Mouse (Mus musculus): ENCODE data around the gene Erc1. TPM values are rescaled to one million over a fixed set of nuclear protein-coding genes. Genes with fewer than 3 reads are reported as not detected.
"Not testable (repeated sequence)": the region's sequence is repeated elsewhere in the genome, so short reads cannot be mapped to it uniquely, and the experiment has no call there.

The Erc1 gene
- polyA plus RNA-seq, 1 experiment from 2014 or later: 20.0 TPM

DNA sequence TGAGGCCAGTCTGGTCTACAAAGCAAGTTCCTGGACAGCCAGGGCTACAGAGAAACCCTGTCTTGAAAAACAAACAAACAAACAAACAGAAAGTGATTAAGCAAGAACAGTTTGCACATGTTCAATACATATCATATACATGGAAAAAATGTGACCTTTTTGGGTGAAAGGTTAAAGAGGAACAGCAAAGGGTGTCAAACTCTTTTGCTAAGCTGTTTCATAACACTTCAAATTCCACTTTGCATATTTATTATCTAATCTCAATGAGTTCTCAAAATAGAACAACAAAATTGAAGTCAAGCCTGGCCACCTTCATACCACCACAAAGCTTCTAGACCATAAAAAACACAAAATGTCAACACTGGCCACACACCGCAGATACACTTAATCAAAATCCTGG is 19.8 kb downstream of the Erc1 start:
- no peak overlapping the region for H3K4me2 ChIP-seq (ENCODE audit: low read length)
- H3K9ac ChIP-seq (ENCODE audit: low read length): no peak overlapping the region
- H3K4me1 ChIP-seq (ENCODE audit: control insufficient read depth in 2 of 2, insufficient read depth in 2 of 2, low read length in 2 of 2): peaks cover 0 to 16% of the 10 kb centered on the region in 2 experiments; a peak in 3 of 4 replicates
- H3K36me3 ChIP-seq (ENCODE audit: control insufficient read depth, insufficient read depth, low read length): peaks cover 19% of the 10 kb centered on the region
- H3K27ac ChIP-seq (replicated peaks in 1 of 2; ENCODE audit: control insufficient read depth in 1 of 2, insufficient read depth in 1 of 2, low read depth in 2 of 2, low read length in 2 of 2): no peak overlapping the region
- WGBS: 45% methylated on average over 1 of the region's 1 CpGs
- no peaks in the 10 kb centered on the region for H3K9me3 ChIP-seq (ENCODE audit: control insufficient read depth, low read length)
- no peak overlapping the region for H3K4me3 ChIP-seq (ENCODE audit: control insufficient read depth in 1 of 2, insufficient read depth in 1 of 2, low read depth in 1 of 2, low read length in 2 of 2)
- H3K27me3 ChIP-seq (ENCODE audit: control insufficient read depth, insufficient read depth, low read length): no peaks in the 10 kb centered on the region
- no peak for ATAC-seq (ENCODE audit: insufficient number of reproducible peaks, insufficient read depth, low FRiP score, low read depth)

DNA sequence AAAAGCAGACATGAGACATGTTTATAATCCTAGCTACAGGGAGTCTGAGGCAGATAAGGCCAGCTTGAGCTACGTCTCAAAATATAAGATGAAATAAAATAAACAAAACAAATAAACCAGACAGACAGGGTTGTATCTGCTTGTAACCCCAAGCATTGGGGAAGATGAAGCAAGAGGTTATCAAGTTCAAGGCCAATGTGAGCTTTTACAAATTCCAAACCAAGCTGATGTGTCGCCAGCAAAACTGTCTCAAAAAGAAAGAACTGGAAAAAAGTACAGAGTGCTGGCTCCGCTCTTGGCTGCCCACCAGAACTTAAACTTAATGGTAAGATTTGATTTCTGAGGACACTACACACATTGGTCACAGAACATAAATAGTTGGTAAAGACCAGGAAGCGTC is 21.3 kb downstream of the Erc1 start:
- Histone ChIP-seq H3K36me3 (ENCODE audit: control insufficient read depth, insufficient read depth, low read length) (peaks cover 24% of the 10 kb centered on the region), H3K4me1 (ENCODE audit: control insufficient read depth in 2 of 2, insufficient read depth in 2 of 2, low read length in 2 of 2) (peaks cover 0 to 16% of the 10 kb centered on the region in 2 experiments; a peak in 3 of 4 replicates), H3K9ac (ENCODE audit: low read length) (no peak overlapping the region), H3K27ac (replicated peaks in 1 of 2; ENCODE audit: control insufficient read depth in 1 of 2, insufficient read depth in 1 of 2, low read depth in 2 of 2, low read length in 2 of 2) (no peak overlapping the region), H3K4me2 (ENCODE audit: low read length) (no peak overlapping the region), H3K27me3 (ENCODE audit: control insufficient read depth, insufficient read depth, low read length) (no peaks in the 10 kb centered on the region), H3K4me3 (ENCODE audit: control insufficient read depth in 1 of 2, insufficient read depth in 1 of 2, low read depth in 1 of 2, low read length in 2 of 2) (no peak overlapping the region), H3K9me3 (ENCODE audit: control insufficient read depth, low read length) (no peaks in the 10 kb centered on the region)
- ATAC-seq (ENCODE audit: insufficient number of reproducible peaks, insufficient read depth, low FRiP score, low read depth): no peak
- WGBS: 82% methylated on average over 4 of the region's 4 CpGs

DNA sequence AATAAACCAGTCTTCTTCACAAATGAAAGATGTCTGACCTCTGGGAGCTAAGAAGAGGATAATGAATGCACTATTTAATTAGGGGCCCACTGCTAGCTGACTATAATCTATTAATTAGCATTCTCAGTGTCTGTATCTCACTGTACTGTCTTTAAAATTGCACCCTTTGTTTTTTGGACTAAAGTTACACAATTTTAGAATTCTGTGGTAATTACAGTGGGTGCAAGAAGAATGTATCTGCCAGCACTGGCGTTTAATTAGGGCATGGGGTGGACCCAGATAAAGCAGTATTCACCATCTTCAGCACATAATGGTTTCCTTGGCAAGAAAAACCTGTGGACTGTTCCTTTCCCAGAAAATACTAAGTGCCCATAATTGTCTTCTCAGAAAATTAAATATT is 25.8 kb downstream of the Erc1 start:
- H3K4me3 ChIP-seq (ENCODE audit: control insufficient read depth in 1 of 2, insufficient read depth in 1 of 2, low read depth in 1 of 2, low read length in 2 of 2): no peak overlapping the region
- H3K27me3 ChIP-seq (ENCODE audit: control insufficient read depth, insufficient read depth, low read length): no peaks in the 10 kb centered on the region
- H3K36me3 ChIP-seq (ENCODE audit: control insufficient read depth, insufficient read depth, low read length): peaks cover 29% of the 10 kb centered on the region
- H3K4me2 ChIP-seq (ENCODE audit: low read length): no peak overlapping the region
- no peak overlapping the region for H3K9ac ChIP-seq (ENCODE audit: low read length)
- ATAC-seq (ENCODE audit: insufficient number of reproducible peaks, insufficient read depth, low FRiP score, low read depth): no peak
- H3K27ac ChIP-seq (replicated peaks in 1 of 2; ENCODE audit: control insufficient read depth in 1 of 2, insufficient read depth in 1 of 2, low read depth in 2 of 2, low read length in 2 of 2): no peak overlapping the region
- H3K4me1 ChIP-seq (ENCODE audit: control insufficient read depth in 2 of 2, insufficient read depth in 2 of 2, low read length in 2 of 2): peaks cover 0 to 5% of the 10 kb centered on the region in 2 experiments; a peak in 2 of 4 replicates
- WGBS: 89% methylated on average over 1 of the region's 1 CpGs
- 0 out of 2 replicates have a peak, but pooled peaks cover 3% of the 10 kb centered on the region for H3K9me3 ChIP-seq (ENCODE audit: control insufficient read depth, low read length)

GRCm38 (mm10) chr6:119821158-119821557 is 26.8 kb downstream of the Erc1 start:
- WGBS: 95% methylated on average over 1 of the region's 1 CpGs
- ATAC-seq (ENCODE audit: insufficient number of reproducible peaks, insufficient read depth, low FRiP score, low read depth): no peak
- H3K9me3 ChIP-seq (ENCODE audit: control insufficient read depth, low read length): 0 out of 2 replicates have a peak, but pooled peaks cover 3% of the 10 kb centered on the region
- H3K9ac ChIP-seq (ENCODE audit: low read length): no peak overlapping the region
- H3K27me3 ChIP-seq (ENCODE audit: control insufficient read depth, insufficient read depth, low read length): no peaks in the 10 kb centered on the region
- no peak overlapping the region for H3K4me2 ChIP-seq (ENCODE audit: low read length)
- H3K36me3 ChIP-seq (ENCODE audit: control insufficient read depth, insufficient read depth, low read length): peaks cover 29% of the 10 kb centered on the region
- no peak overlapping the region for H3K27ac ChIP-seq (replicated peaks in 1 of 2; ENCODE audit: control insufficient read depth in 1 of 2, insufficient read depth in 1 of 2, low read depth in 2 of 2, low read length in 2 of 2)
- H3K4me1 ChIP-seq (ENCODE audit: control insufficient read depth in 2 of 2, insufficient read depth in 2 of 2, low read length in 2 of 2): no peaks in the 10 kb centered on the region
- no peak overlapping the region for H3K4me3 ChIP-seq (ENCODE audit: control insufficient read depth in 1 of 2, insufficient read depth in 1 of 2, low read depth in 1 of 2, low read length in 2 of 2)

- H3K27me3 ChIP-seq (ENCODE audit: control insufficient read depth, insufficient read depth, low read length): no peaks in the 10 kb centered on the region
- H3K4me2 ChIP-seq (ENCODE audit: low read length): no peak overlapping the region
- no peak for ATAC-seq (ENCODE audit: insufficient number of reproducible peaks, insufficient read depth, low FRiP score, low read depth)
- WGBS: 92% methylated on average over 4 of the region's 4 CpGs
- no peak overlapping the region for H3K27ac ChIP-seq (replicated peaks in 1 of 2; ENCODE audit: control insufficient read depth in 1 of 2, insufficient read depth in 1 of 2, low read depth in 2 of 2, low read length in 2 of 2)
- no peak overlapping the region for H3K4me3 ChIP-seq (ENCODE audit: control insufficient read depth in 1 of 2, insufficient read depth in 1 of 2, low read depth in 1 of 2, low read length in 2 of 2)
- H3K9ac ChIP-seq (ENCODE audit: low read length): no peak overlapping the region
- no peaks in the 10 kb centered on the region for H3K4me1 ChIP-seq (ENCODE audit: control insufficient read depth in 2 of 2, insufficient read depth in 2 of 2, low read length in 2 of 2)
- H3K36me3 ChIP-seq (ENCODE audit: control insufficient read depth, insufficient read depth, low read length): peaks cover 14% of the 10 kb centered on the region
- H3K9me3 ChIP-seq (ENCODE audit: control insufficient read depth, low read length): 0 out of 2 replicates have a peak, but pooled peaks cover 3% of the 10 kb centered on the region
These were observed 29.4 kb downstream of the Erc1 start for GRCm38 (mm10) chr6:119818541-119818940.

DNA sequence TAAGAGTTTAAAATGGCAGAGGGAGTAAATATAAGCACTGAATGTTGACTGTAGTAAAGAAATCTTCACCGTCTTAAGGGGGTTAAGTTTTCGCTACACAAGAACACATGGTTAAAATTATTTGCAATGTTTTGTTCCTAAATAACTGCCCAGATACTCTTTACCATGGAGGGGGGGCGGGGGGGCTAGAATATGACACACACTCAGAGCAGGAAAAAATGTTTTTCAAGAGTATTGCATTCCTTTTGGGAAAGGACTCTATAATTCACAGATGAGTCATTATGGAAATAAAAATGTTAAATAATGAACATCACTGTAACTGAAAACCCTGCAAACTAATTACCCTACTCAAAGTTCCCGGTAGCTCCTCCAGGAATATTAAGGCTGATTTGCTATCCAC is 32.5 kb downstream of the Erc1 start:
- WGBS: 89% methylated on average over 4 of the region's 4 CpGs
- no peak overlapping the region for H3K27ac ChIP-seq (replicated peaks in 1 of 2; ENCODE audit: control insufficient read depth in 1 of 2, insufficient read depth in 1 of 2, low read depth in 2 of 2, low read length in 2 of 2)
- no peak overlapping the region for H3K9ac ChIP-seq (ENCODE audit: low read length)
- H3K4me2 ChIP-seq (ENCODE audit: low read length): no peak overlapping the region
- no peak for ATAC-seq (ENCODE audit: insufficient number of reproducible peaks, insufficient read depth, low FRiP score, low read depth)
- 0 out of 2 replicates have a peak, but pooled peaks cover 5% of the 10 kb centered on the region for H3K36me3 ChIP-seq (ENCODE audit: control insufficient read depth, insufficient read depth, low read length)
- no peak overlapping the region for H3K4me3 ChIP-seq (ENCODE audit: control insufficient read depth in 1 of 2, insufficient read depth in 1 of 2, low read depth in 1 of 2, low read length in 2 of 2)
- no peaks in the 10 kb centered on the region for H3K4me1 ChIP-seq (ENCODE audit: control insufficient read depth in 2 of 2, insufficient read depth in 2 of 2, low read length in 2 of 2)
- 0 out of 2 replicates have a peak, but pooled peaks cover 3% of the 10 kb centered on the region for H3K9me3 ChIP-seq (ENCODE audit: control insufficient read depth, low read length)
- H3K27me3 ChIP-seq (ENCODE audit: control insufficient read depth, insufficient read depth, low read length): no peaks in the 10 kb centered on the region

DNA sequence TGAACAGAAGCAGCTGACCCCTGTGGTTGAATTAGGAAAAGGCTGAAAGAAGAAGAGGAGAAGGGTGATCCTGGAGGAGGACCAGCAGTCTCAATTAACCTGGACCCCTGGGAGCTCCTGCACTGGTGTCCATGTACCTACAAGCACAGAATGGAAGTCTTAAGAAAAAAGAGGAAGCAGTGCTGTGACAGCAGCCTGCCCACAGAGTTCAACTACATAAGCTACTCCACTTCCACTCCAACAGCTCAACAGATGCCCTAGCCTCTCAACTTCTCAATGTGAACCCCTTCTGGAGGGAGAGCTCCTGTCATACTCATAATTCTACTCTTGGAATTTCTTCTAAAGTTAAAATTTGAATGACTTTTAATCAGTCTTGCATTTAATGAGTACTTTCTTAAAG is 34.9 kb downstream of the Erc1 start:
- not testable (repeated sequence) for H3K36me3 ChIP-seq (ENCODE audit: control insufficient read depth, insufficient read depth, low read length); H3K27me3 ChIP-seq (ENCODE audit: control insufficient read depth, insufficient read depth, low read length); H3K27ac ChIP-seq (replicated peaks in 1 of 2; ENCODE audit: control insufficient read depth in 1 of 2, insufficient read depth in 1 of 2, low read depth in 2 of 2, low read length in 2 of 2); H3K4me2 ChIP-seq (ENCODE audit: low read length); H3K9ac ChIP-seq (ENCODE audit: low read length); H3K4me3 ChIP-seq (ENCODE audit: control insufficient read depth in 1 of 2, insufficient read depth in 1 of 2, low read depth in 1 of 2, low read length in 2 of 2); ATAC-seq (ENCODE audit: insufficient number of reproducible peaks, insufficient read depth, low FRiP score, low read depth); H3K4me1 ChIP-seq (ENCODE audit: control insufficient read depth in 2 of 2, insufficient read depth in 2 of 2, low read length in 2 of 2); H3K9me3 ChIP-seq (ENCODE audit: control insufficient read depth, low read length)
